Mouse (Mus musculus): ENCODE data around the gene Anp32a. TPM values are rescaled to one million over a fixed set of nuclear protein-coding genes. Genes with fewer than 3 reads are reported as not detected.

Anp32a gene
- total and polyA plus RNA-seq, 3 experiments: 182 to 516 (median 362) TPM

- Histone ChIP-seq H3K79me2 (ENCODE audit: control insufficient read depth, insufficient read depth, low read length, poor library complexity) (peaks cover 44% of the 10 kb centered on the region), H3K27me3 (ENCODE audit: control insufficient read depth in 1 of 2, insufficient read depth in 2 of 2, low read length in 2 of 2) (no peaks in the 10 kb centered on the region), H3K4me3 (ENCODE audit: control insufficient read depth in 1 of 2, insufficient read depth in 1 of 2, low read depth in 2 of 2, low read length in 2 of 2) (no peak overlapping the region), H3K9me3 (replicated peaks; ENCODE audit: insufficient read depth, low read length) (no peaks in the 10 kb centered on the region), H3K36me3 (ENCODE audit: control insufficient read depth in 1 of 2, insufficient read depth in 2 of 2, low read length in 2 of 2) (peaks cover 5 to 33% of the 10 kb centered on the region in 2 experiments), H3K9ac (ENCODE audit: control insufficient read depth, low read depth, low read length, poor library complexity, severe bottlenecking) (no peak overlapping the region), H3K4me1 (ENCODE audit: control insufficient read depth in 1 of 2, insufficient read depth in 2 of 2, low read length in 2 of 2) (peaks cover 2 to 21% of the 10 kb centered on the region in 2 experiments; a peak in 3 of 4 replicates), H3K27ac (ENCODE audit: control insufficient read depth, low read depth, low read length) (no peak overlapping the region)
- TF ChIP-seq EP300 (IDR thresholded peaks at IDR 0.05; ENCODE audit: low read depth in 1 of 2, low read length in 2 of 2) (no peak), ETS1 (IDR thresholded peaks at IDR 0.05; ENCODE audit: low read depth, low read length) (no peak), ZMIZ1 (IDR thresholded peaks at IDR 0.05; ENCODE audit: low read depth, low read length) (no peak), TBP (IDR thresholded peaks at IDR 0.05; ENCODE audit: low read depth, low read length) (no peak)
- no peak for DNase-seq (ENCODE audit: low read depth, low spot score)
Measured at GRCm38 (mm10) chr9:62351200-62351599, 10.1 kb downstream of the Anp32a start.

GRCm38 (mm10) chr9:62353784-62354183, 12.7 kb downstream of the Anp32a start:
- Histone ChIP-seq H3K9ac (ENCODE audit: control insufficient read depth, low read depth, low read length, poor library complexity, severe bottlenecking) (no peak overlapping the region), H3K79me2 (ENCODE audit: control insufficient read depth, insufficient read depth, low read length, poor library complexity) (peaks cover 39% of the 10 kb centered on the region), H3K4me1 (ENCODE audit: control insufficient read depth in 1 of 2, insufficient read depth in 2 of 2, low read length in 2 of 2) (peaks cover 0 to 12% of the 10 kb centered on the region in 2 experiments; a peak in 2 of 4 replicates), H3K27me3 (ENCODE audit: control insufficient read depth in 1 of 2, insufficient read depth in 2 of 2, low read length in 2 of 2) (no peaks in the 10 kb centered on the region), H3K4me3 (ENCODE audit: control insufficient read depth in 1 of 2, insufficient read depth in 1 of 2, low read depth in 2 of 2, low read length in 2 of 2) (no peak overlapping the region), H3K27ac (ENCODE audit: control insufficient read depth, low read depth, low read length) (peak overlapping the region; percentile 62), H3K36me3 (ENCODE audit: control insufficient read depth in 1 of 2, insufficient read depth in 2 of 2, low read length in 2 of 2) (peaks cover 8 to 20% of the 10 kb centered on the region in 2 experiments), H3K9me3 (replicated peaks; ENCODE audit: insufficient read depth, low read length) (no peaks in the 10 kb centered on the region)
- DNase-seq (ENCODE audit: low read depth, low spot score): peak; percentile 93
- TF ChIP-seq POLR2A (IDR thresholded peaks at IDR 0.05; ENCODE audit: control insufficient read depth in 1 of 2, insufficient read depth in 1 of 2, low read depth in 1 of 2, low read length in 2 of 2, poor library complexity in 1 of 2) (peak in 1 of 2 experiments; percentile 40; a peak in 1 of 4 replicates), KAT2A (conservative IDR thresholded peaks at IDR 0.05; ENCODE audit: low read depth, low read length) (no peak), POLR2AphosphoS5 (IDR thresholded peaks at IDR 0.05; ENCODE audit: borderline replicate concordance, low read depth, low read length) (no peak), RAD21 (IDR thresholded peaks at IDR 0.05; ENCODE audit: low read depth, low read length) (no peak), MEF2A (IDR thresholded peaks at IDR 0.05; ENCODE audit: extremely low read depth, insufficient replicate concordance, low read depth, low read length, poor library complexity, severe bottlenecking) (no peak), NELFE (IDR thresholded peaks at IDR 0.05; ENCODE audit: low read depth, low read length) (no peak), RCOR1 (IDR thresholded peaks at IDR 0.05; ENCODE audit: low read depth, low read length) (peak; percentile 97), CHD2 (IDR thresholded peaks at IDR 0.05; ENCODE audit: low read length) (no peak), ZC3H11A (IDR thresholded peaks at IDR 0.05; ENCODE audit: low read depth, low read length) (no peak), USF2 (IDR thresholded peaks at IDR 0.05; ENCODE audit: borderline replicate concordance in 1 of 2, insufficient read depth in 1 of 2, low read depth in 1 of 2, low read length in 2 of 2) (no peak), UBTF (IDR thresholded peaks at IDR 0.05; ENCODE audit: borderline replicate concordance, insufficient read depth, low read depth, low read length) (no peak), MAFK (IDR thresholded peaks at IDR 0.05; ENCODE audit: borderline replicate concordance, low read depth, low read length) (peak; percentile 39; the same call in 1 of the 2 replicates), ZMIZ1 (IDR thresholded peaks at IDR 0.05; ENCODE audit: low read depth, low read length) (no peak), MAX (IDR thresholded peaks at IDR 0.05; ENCODE audit: low read length) (peak; percentile 47; the same call in 1 of the 2 replicates), MYB (IDR thresholded peaks at IDR 0.05; ENCODE audit: low read depth, low read length) (no peak), USF1 (IDR thresholded peaks at IDR 0.05; ENCODE audit: low read depth, low read length) (no peak), TCF12 (IDR thresholded peaks at IDR 0.05; ENCODE audit: low read depth, low read length) (peak; percentile 91), MXI1 (IDR thresholded peaks at IDR 0.05; ENCODE audit: low read depth, low read length) (peak; percentile 75), HCFC1 (IDR thresholded peaks at IDR 0.05; ENCODE audit: low read depth, low read length) (no peak), BHLHE40 (IDR thresholded peaks at IDR 0.05; ENCODE audit: borderline replicate concordance, low read depth, low read length) (peak; percentile 70), CTCF (IDR thresholded peaks at IDR 0.05 in 2 of 3, conservative IDR thresholded peaks at IDR 0.05 in 1 of 3; ENCODE audit: control insufficient read depth in 1 of 3, insufficient read depth in 1 of 3, low read depth in 2 of 3, low read length in 3 of 3, poor library complexity in 1 of 3, severe bottlenecking in 1 of 3) (no peak), CHD1 (IDR thresholded peaks at IDR 0.05; ENCODE audit: low read depth, low read length) (no peak), GATA1 (IDR thresholded peaks at IDR 0.05; ENCODE audit: low read depth, low read length) (peak; percentile 76), POLR2AphosphoS2 (IDR thresholded peaks at IDR 0.05; ENCODE audit: low read length) (no peak), E2F4 (IDR thresholded peaks at IDR 0.05; ENCODE audit: borderline replicate concordance, low read depth, low read length) (no peak), TBP (IDR thresholded peaks at IDR 0.05; ENCODE audit: low read depth, low read length) (0 out of 2 replicates have a peak, but pooled peaks have one; percentile 47), ZNF384 (IDR thresholded peaks at IDR 0.05; ENCODE audit: low read depth, low read length) (no peak), ELF1 (IDR thresholded peaks at IDR 0.05; ENCODE audit: low read depth, low read length) (no peak), ETS1 (IDR thresholded peaks at IDR 0.05; ENCODE audit: low read depth, low read length) (peak; percentile 83), SMC3 (IDR thresholded peaks at IDR 0.05; ENCODE audit: low read depth, low read length) (no peak)

Measured in MEL (cell line).